Mouse (Mus musculus): ENCODE measurements at regions not wholly inside any gene's neighbourhood (a gene's known extent, or its start where the extent isn't known, plus 50 kb on each side); places are given as distances from the start of the nearest gene placed in this dataset.

GRCm38 (mm10) chr6:31658447-31659199, 94.8 kb upstream of the Podxl start:
- peak; percentile 66 for DNase-seq

GRCm38 (mm10) chr6:31650791-31651476, 87.2 kb upstream of the Podxl start:
- no peak for DNase-seq

DNA sequence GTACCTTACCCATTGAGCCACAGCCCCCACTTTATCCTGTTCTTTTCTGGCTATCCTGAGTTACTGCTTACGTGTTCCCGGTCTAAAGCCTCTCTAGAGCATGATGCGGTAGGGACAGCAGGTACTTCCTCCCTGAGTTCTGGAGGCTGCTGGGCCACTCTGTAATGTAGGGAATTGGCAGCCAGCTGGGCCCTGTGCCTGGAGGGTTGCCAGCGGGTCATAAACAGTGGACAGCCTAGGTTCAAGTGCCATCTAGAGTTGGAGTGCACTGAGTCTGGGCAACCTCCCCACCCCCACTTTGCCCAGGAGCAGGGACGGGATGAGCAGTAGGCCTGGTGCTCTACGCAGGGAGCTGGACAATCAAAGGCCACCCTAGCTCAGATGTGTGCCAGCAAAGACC, 81.5 kb upstream of the Podxl start:
- DNase-seq: no peak

DNA sequence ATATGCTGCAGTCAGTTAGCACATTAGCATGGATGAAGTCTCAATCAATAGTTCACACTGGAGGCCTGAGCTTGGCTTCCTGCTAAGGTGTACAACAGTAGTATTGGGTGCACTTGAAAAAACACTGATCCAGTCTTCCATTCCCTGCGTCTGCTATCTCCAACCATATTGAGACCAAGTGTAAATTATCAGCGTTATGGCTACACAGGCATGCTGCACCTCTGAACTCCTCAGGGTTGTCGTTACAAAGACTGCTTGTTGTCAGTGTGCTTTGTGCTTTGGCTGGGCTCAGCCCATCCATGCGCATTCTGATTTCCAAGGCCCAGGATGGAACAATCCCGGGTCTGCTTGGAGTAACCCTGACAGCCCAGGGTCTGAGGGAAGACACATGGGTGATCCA, 80.7 kb upstream of the Podxl start:
- DNase-seq: no peak

DNA sequence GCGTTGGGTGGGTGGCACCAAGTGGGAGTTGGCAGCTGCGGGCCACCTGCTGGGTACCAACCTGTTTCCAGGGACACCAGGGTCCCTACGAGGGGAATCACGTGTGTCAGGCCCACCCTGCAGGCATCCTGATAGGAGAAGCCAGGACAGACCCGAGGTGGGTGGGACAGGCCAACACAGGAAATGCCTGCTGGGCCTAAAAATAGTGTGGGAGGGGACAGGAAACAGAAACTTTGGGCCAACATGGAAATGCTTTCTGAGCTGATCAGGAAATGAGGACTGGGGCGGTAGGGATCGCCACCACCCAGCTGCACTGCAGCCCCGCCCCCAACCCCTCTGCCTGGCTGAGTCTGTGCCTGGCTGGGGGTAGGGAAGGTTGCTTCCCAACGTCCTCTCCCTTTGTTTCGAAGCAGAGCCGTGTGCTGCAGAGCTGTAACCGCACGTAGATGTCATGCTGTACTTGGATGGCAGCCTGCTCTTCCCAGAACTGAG, 78.7 kb upstream of the Podxl start:
- peak; percentile 99 for DNase-seq

GRCm38 (mm10) chr6:31640745-31641144, 77.0 kb upstream of the Podxl start:
- peak; percentile 77 for DNase-seq

DNA sequence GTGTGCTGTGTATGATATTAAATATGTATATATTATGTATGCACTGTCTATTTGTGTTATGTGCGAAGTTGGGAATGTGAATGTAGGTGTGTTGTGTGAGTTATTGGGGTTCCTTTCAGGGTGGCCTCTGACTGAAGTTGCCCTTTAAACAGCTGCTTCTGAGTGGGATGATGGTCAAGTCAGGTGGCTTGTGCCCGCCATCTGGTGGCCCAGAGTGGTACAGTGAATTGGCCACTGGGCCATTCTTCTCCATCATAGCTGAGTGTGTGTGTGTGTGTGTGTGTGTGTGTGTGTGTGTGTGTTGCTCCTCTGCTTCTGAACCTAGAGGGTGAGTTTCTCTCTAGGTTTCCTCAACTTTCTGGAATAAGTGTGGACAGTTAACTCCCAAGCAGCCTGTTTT, 75.7 kb upstream of the Podxl start:
- DNase-seq: peak; percentile 96

GRCm38 (mm10) chr6:31638434-31639220, 74.8 kb upstream of the Podxl start:
- peak; percentile 94 for DNase-seq

DNA sequence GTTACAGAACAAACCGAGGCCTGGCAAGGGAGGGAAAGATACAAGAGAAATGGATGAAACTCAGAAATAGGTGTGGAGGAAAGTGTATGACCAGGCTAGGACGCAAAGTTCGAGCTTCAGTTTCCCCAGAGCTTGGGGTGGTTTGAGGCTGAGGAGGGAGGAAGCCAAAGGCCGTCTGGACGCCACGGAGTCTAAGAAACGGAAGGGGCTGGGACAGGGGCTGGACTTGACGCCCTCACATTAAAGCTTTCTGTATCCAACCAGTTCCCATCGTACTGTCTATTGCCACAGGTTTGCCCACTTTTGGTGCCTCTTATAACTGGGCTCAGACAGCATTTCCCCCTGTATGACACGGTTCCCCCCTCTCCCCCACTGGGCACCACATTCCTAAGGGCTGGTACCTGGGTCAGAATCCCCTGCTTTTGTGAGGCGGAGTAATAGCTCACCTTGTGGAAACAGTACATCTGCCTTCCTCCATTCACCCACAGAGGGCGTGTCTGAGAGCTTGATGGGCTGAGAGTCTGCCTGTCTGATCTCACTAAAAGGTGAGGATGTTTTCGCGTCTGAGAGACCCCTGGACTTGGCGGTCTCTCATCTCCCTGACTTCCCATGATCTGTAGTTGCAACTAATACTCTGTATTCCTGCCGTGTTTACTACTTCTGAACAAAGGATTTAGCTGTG, 73.7 kb upstream of the Podxl start:
- DNase-seq: peak; percentile 95

- DNase-seq: peak; percentile 85
These were observed 73.2 kb upstream of the Podxl start for GRCm38 (mm10) chr6:31636954-31637353.

DNA sequence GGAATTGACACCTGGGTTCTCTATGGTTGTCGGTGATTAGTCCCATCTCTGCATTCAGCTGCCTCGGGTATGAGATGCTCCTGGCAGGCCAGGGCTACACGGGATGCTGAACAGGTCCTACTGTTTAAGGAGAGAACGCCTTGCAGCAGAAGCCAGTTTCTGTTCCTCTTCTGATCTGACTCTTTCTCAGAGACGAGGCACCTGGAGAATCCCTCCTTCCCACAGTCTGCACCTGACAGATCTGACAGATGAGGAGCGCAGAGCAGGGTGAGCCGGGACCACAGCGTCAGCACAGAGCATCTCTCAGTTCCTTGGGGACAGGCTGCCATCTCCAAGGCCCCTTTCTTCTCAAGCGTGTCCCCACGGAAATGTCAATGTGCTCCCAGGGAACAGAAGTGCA, 68.7 kb upstream of the Podxl start:
- no peak for DNase-seq

- no peak for DNase-seq
These were observed 66.2 kb upstream of the Podxl start for GRCm38 (mm10) chr6:31630009-31630408.

- peak; percentile 80 for DNase-seq
These were observed 64.1 kb upstream of the Podxl start for GRCm38 (mm10) chr6:31627912-31628311.

DNA sequence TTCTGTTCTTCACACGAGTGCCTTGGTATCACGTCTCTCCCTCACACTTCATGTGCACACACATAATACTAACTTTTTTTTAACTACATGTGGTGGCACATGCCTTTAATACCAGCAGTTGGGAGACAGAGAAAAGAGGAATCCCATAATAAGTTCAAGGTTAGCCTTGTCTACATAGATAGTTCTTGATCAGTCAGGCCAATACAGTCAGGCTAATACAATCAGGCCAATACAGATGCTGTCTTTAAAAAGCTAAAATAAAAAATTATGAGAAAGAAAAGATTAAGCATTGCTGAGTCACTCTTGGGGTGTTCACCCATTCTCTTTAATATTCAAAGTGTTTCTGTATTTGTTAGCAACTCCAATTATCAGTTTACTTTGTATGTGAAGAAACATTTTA, 61.3 kb upstream of the Podxl start:
- no peak for DNase-seq

DNA sequence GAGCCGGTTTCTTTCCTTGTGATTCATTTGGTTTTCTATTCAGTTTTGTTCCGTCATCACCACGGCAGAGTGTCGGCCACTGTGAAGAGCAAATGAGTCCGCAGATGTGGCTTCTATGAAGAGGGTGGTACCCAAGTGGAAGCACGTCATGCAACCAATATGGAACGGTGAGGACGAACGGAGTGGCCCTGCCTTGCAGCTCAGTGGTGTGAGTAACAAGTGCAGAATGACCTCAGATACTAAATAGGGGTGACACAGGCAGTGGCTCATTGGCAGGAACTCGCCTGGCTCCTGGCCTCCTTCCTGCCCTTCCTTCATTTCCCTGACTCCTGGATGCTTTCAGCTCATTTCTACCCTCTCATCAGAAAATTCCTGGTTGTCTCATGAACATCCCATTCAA, 60.6 kb upstream of the Podxl start:
- peak; percentile 95 for DNase-seq

DNA sequence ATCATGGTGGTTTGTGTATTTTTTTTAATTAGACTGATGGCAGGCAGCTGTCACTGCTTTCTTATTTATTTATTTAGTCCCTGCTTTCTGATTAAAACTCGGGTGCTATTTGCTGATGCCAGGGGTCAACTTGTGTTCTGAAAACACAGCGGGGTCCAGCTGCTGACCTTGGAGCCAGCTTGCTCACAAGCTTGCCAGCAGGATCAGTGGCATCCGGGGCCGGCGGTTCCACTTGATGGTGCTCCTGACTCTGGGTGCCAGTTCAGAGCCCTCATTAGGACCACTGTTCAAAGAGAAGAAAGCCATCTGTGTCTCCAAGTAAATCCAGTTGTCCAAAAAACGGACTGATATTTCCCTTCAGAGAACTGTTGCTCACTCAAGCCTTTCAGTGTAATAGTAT, 57.2 kb upstream of the Podxl start:
- peak; percentile 72 for DNase-seq

DNA sequence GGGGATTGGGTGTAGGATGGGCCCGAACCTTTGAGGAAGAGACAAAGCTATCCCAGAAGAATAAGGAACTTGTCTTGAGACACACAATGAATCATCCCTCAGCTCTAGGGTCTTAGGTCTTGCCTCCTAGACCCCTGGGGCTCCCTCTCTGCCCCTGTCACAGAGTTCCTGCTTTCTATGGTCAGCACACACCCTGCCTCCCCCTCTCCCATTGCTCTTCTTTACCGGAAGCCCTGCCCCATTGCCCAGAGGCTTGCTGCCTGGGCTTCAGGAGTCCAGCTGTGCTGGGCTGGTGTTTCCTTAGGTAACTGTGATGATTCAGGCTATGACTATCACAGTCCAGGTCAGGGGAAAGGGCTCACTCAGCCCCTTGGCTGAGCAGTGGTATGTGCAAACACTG, 55.1 kb upstream of the Podxl start:
- peak; percentile 90 for DNase-seq

DNA sequence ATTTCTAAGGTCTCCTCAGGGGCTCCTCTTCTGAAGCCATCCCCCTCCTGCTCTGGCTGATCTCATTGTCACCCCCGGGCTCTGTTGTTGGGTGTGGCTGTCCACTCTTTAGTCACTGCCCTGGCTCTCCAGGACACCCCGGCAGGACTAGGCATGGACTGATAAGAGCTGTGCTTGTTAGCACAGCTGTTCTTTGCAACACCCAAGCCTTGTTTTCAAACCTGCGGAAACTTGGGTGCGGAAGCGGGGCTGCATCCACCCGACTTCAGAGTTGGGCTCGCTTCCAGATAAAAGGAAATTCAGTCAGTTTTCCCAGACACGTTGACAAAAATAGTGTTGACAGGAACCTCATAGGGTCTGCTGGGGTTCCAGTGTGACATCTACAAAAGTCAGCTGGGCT, 53.6 kb upstream of the Podxl start:
- DNase-seq: peak; percentile 99

DNA sequence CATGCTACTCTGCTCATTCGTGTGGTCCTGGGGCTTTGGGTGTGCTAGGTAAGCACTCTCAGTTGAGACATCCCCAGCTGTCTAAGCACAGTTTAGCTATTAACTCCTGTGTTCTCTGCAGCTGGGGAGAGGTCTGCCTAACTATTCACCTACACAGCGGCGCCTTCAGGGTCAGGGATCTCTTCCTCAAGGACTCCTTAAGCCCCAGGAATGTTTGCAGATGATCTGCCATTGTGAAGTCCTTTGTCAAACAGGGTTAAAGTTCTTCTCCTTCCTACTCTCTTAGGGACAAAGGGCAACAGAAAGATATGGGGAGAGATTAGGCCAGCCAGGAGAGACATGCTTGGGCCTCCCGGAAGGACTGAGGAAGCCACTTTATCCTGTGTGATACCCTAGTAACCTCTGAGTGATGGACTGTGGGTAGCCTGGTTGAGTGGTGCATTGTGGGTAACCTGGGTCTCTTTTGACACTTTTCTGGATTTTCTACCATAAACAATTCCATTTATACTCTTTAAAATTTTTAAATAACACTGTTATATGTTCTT, 51.7 kb upstream of the Podxl start:
- no peak for DNase-seq

GRCm38 (mm10) chr6:31614563-31614962, 50.8 kb upstream of the Podxl start:
- DNase-seq: peak; percentile 85

DNA sequence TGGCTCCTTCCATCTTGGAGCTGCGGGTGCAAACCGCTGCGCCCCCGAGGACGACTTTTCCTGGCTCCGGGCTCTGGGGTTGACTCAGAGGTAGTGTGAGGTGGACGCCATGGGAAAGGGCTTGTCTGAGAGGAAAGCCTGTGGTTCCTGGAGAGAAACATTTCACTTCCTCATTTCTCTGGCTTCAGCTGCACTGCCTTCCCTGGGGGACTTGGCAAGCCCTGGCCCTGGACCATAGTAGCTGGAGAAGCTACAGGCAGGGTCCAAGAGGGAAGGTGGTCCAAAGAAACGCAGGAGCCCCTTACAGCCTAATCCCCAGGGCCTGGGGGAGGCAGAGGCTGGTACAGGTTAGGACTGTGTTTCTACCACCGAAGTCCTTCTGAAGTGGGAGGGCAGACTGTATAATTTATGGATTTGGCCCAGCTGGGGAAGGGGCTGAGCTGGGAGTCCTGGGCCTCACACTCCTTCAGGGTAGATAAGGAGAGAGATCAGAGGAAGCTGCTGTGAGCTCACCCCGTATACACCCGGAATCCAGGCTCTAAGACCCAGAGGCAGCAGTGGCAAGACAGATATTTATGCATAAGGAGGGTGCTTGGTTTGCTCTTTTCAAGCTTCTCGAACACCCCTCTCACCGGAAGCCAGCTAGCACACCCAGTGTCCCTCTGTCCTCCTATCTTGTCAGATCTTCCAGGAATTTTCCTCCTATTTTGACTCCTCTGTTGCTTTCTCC, 50.0 kb upstream of the Podxl start:
- DNase-seq: peak; percentile 97

Measured in heart, adult 11 months (tissue).